Mouse (Mus musculus) bone marrow macrophage, adult 2 months (primary cell): ENCODE measurements around the gene Acvr1b.

Experiments used
- CTCF ChIP-seq: IDR thresholded peaks from 2 replicates; pipeline ENCODE4 v1.5.1; 2012; ENCODE audit warnings: low read depth, mild to moderate bottlenecking, low read length, moderate library complexity
- POLR2A ChIP-seq: IDR thresholded peaks from 2 replicates; pipeline ENCODE4 v1.6.1; 2012; ENCODE audit warnings: mild to moderate bottlenecking, low read depth, low read length, borderline replicate concordance

DNA sequence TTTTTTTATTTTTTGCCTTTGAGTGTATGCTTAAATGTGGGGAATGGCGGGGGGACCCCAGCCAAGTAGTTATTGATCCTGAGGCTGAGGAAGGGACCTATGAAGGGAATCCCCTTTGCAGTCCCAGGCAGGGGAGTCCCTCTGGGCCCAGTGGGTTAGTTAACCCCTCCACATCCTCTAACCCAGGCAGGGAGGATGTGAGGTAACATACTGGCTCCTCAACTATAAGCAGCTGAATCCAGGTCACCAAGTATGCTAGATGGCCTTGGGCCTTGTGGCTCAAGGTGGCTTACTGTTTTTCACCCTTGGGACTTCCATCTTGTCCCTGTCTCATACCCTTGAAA, 73.3 kb downstream of the Acvr1b start:
- no peak for TF ChIP-seq CTCF
- TF ChIP-seq POLR2A, result no peak
